8 mouse cellular contexts compared by ENCODE assay signal in genomic region chr7:45798511-45798836, GRCm38 (mm10). TPM values are rescaled to one million over a fixed set of nuclear protein-coding genes. Genes with fewer than 3 reads are reported as not detected.
A peak's percentile ranks its signal among the peaks of the same experiment; 100 is the strongest.
DNase-seq lines count a peak whose midpoint lies in the region; ATAC-seq and TF ChIP-seq lines count a peak whose summit lies in the region.

No protein-coding gene starts in this region.

- H3K4me3 ChIP-seq in heart, embryonic 12.5 days = peak overlapping the region; percentile 53
- H3K4me3 ChIP-seq in hindbrain, embryonic 13.5 days = peak overlapping the region; percentile 34
- peak overlapping the region; percentile 46 for H3K4me3 ChIP-seq in liver, adult 2 months (ENCODE audit: insufficient read depth, low read depth, low read length)
- H3K4me3 ChIP-seq in neural tube, embryonic 14.5 days (ENCODE audit: low read depth, low read length) = peak overlapping the region; percentile 13; the same call in 1 of the 2 replicates

- no peaks in the 10 kb centered on the region for H3K9me3 ChIP-seq in heart, embryonic 12.5 days (replicated peaks)
- H3K9me3 ChIP-seq in hindbrain, embryonic 13.5 days = no peaks in the 10 kb centered on the region
- H3K9me3 ChIP-seq in neural tube, embryonic 14.5 days (ENCODE audit: control insufficient read depth, low read length) = no peaks in the 10 kb centered on the region

- TF ChIP-seq CTCF in liver, adult 2 months (IDR thresholded peaks at IDR 0.05; ENCODE audit: low read depth, low read length) = no peak

- no peak for TF ChIP-seq POLR2A in liver, adult 2 months (IDR thresholded peaks at IDR 0.05; ENCODE audit: extremely low read depth, insufficient read depth, low read length)

- peak overlapping the region; percentile 84 for H3K4me2 ChIP-seq in heart, embryonic 12.5 days
- peak overlapping the region; percentile 54 for H3K4me2 ChIP-seq in hindbrain, embryonic 13.5 days
- peak overlapping the region; percentile 45 for H3K4me2 ChIP-seq in neural tube, embryonic 14.5 days (ENCODE audit: low read depth, low read length)

- intact Hi-C loops in heart, postnatal 25 days (cut with DNase I) = no loop called here
- intact Hi-C loops in left cerebral cortex, postnatal 36 days (cut with DNase I) = no loop called here

- DNase-seq in heart, postnatal 25 days (ENCODE audit: low spot score) = no peak
- peak; percentile 45 for DNase-seq in ZHBTc4 (ENCODE audit: low read depth, low spot score)
- no peak for DNase-seq in liver, adult 2 months (ENCODE audit: extremely low read depth, low read depth, low spot score)
- DNase-seq in left cerebral cortex, postnatal 36 days (ENCODE audit: low spot score in 2 of 2) = no peak
- no peak for DNase-seq in c-Kit-positive CD71-positive TER-119-positive erythroid progenitor cells, embryonic 14.5 days (ENCODE audit: low spot score)

- no peaks in the 10 kb centered on the region for H3K36me3 ChIP-seq in heart, embryonic 12.5 days
- H3K36me3 ChIP-seq in hindbrain, embryonic 13.5 days = peaks cover 90% of the 10 kb centered on the region
- no peaks in the 10 kb centered on the region for H3K36me3 ChIP-seq in liver, adult 2 months (ENCODE audit: control insufficient read depth, insufficient read depth, low read length)
- peaks cover 45% of the 10 kb centered on the region for H3K36me3 ChIP-seq in neural tube, embryonic 14.5 days (ENCODE audit: control insufficient read depth, insufficient read depth, low read length)

- no peak for ATAC-seq in heart, embryonic 12.5 days (ENCODE audit: insufficient number of reproducible peaks, low FRiP score)
- ATAC-seq in hindbrain, embryonic 13.5 days (ENCODE audit: low FRiP score) = no peak
- ATAC-seq in neural tube, embryonic 14.5 days (ENCODE audit: low read depth) = no peak

- peak overlapping the region; percentile 67 for H3K9ac ChIP-seq in heart, embryonic 12.5 days
- H3K9ac ChIP-seq in hindbrain, embryonic 13.5 days = peak overlapping the region; percentile 71
- H3K9ac ChIP-seq in liver, adult 2 months (ENCODE audit: low read depth, low read length) = peak overlapping the region; percentile 4; the same call in 1 of the 2 replicates
- H3K9ac ChIP-seq in neural tube, embryonic 14.5 days (replicated peaks; ENCODE audit: low read depth, low read length) = peak overlapping the region; percentile 50; the same call in 1 of the 2 replicates

- peaks cover 74% of the 10 kb centered on the region for H3K27me3 ChIP-seq in heart, embryonic 12.5 days (replicated peaks)
- peaks cover 54% of the 10 kb centered on the region for H3K27me3 ChIP-seq in hindbrain, embryonic 13.5 days
- H3K27me3 ChIP-seq in liver, adult 2 months (ENCODE audit: control insufficient read depth, insufficient read depth, low read length) = peaks cover 10% of the 10 kb centered on the region; the same call in 1 of the 2 replicates
- H3K27me3 ChIP-seq in neural tube, embryonic 14.5 days (ENCODE audit: control insufficient read depth, insufficient read depth, low read length) = no peaks in the 10 kb centered on the region

- 1% methylated on average over 19 of the region's 19 CpGs for WGBS in heart, embryonic 12.5 days
- WGBS in hindbrain, embryonic 13.5 days = 5% methylated on average over 19 of the region's 19 CpGs
- WGBS in liver, adult 2 months = 3% methylated on average over 19 of the region's 19 CpGs
- WGBS in neural tube, embryonic 14.5 days = 8% methylated on average over 18 of the region's 19 CpGs

- no peaks in the 10 kb centered on the region for H3K79me2 ChIP-seq in liver, adult 2 months (ENCODE audit: control insufficient read depth, insufficient read depth, low read length)

- H3K27ac ChIP-seq in heart, embryonic 12.5 days (ENCODE audit: poor library complexity, severe bottlenecking) = no peak overlapping the region
- no peak overlapping the region for H3K27ac ChIP-seq in hindbrain, embryonic 13.5 days
- H3K27ac ChIP-seq in liver, adult 2 months (replicated peaks; ENCODE audit: insufficient read depth, low read depth, low read length) = no peak overlapping the region
- H3K27ac ChIP-seq in neural tube, embryonic 14.5 days (ENCODE audit: low read depth, low read length) = no peak overlapping the region

- H3K4me1 ChIP-seq in heart, embryonic 12.5 days (replicated peaks) = peaks cover 26% of the 10 kb centered on the region
- peaks cover 29% of the 10 kb centered on the region for H3K4me1 ChIP-seq in hindbrain, embryonic 13.5 days (replicated peaks)
- peaks cover 3% of the 10 kb centered on the region; the same call in 1 of the 2 replicates for H3K4me1 ChIP-seq in liver, adult 2 months (ENCODE audit: control insufficient read depth, insufficient read depth, low read length)
- H3K4me1 ChIP-seq in neural tube, embryonic 14.5 days (ENCODE audit: control insufficient read depth, insufficient read depth, low read length) = peaks cover 17% of the 10 kb centered on the region

RNA-seq across cellular contexts. Expression of gene Sult2b1, which starts 14.0 kb away (rescaled TPM):
- polyA plus RNA-seq in heart, embryonic 12.5 days (2016; fragmentation: Nextera tagmentation; extraction: Ambion mirVana) = 0.23 and 0.40 TPM in 2 replicates
- not detected for total RNA-seq in heart, postnatal 25 days (2021)
- 5.2 and 5.3 TPM in 2 replicates for polyA plus RNA-seq in hindbrain, embryonic 13.5 days (2015; fragmentation: Nextera tagmentation; extraction: Ambion mirVana)
- total RNA-seq in liver, adult 2 months (2014; rRNA removed) = not detected in 2 replicates
- 0.10 TPM in 1 of 2 replicates, not detected in the other for polyA plus RNA-seq in liver, adult 2 months (2012; rRNA removed)
- 6.8 and 9.7 TPM in 2 replicates for polyA plus RNA-seq in neural tube, embryonic 14.5 days (2014; fragmentation: Nextera tagmentation; extraction: Ambion mirVana)
- 10 to 100 TPM; 11.4 to 13.8 TPM for total RNA-seq in left cerebral cortex, postnatal 36 days (2021)

RNA-seq across cellular contexts. Expression of gene Lmtk3, which starts 14.9 kb away (rescaled TPM):
- 0.53 and 0.86 TPM in 2 replicates for polyA plus RNA-seq in heart, embryonic 12.5 days (2016; fragmentation: Nextera tagmentation; extraction: Ambion mirVana)
- under 1 TPM in 1 of 2 experiments, not detected in 1; 0.14 TPM for total RNA-seq in heart, postnatal 25 days (2021)
- polyA plus RNA-seq in hindbrain, embryonic 13.5 days (2015; fragmentation: Nextera tagmentation; extraction: Ambion mirVana) = 21.1 and 22.8 TPM in 2 replicates
- not detected in 2 replicates for total RNA-seq in liver, adult 2 months (2014; rRNA removed)
- polyA plus RNA-seq in liver, adult 2 months (2012; rRNA removed) = 0.02 TPM in 1 of 2 replicates, not detected in the other
- 21.2 and 32.3 TPM in 2 replicates for polyA plus RNA-seq in neural tube, embryonic 14.5 days (2014; fragmentation: Nextera tagmentation; extraction: Ambion mirVana)
- 100 to 1,000 TPM; 225 to 267 TPM for total RNA-seq in left cerebral cortex, postnatal 36 days (2021)

RNA-seq across cellular contexts. Expression of gene Cyth2, which starts 15.9 kb away (rescaled TPM):
- 108 and 115 TPM in 2 replicates for polyA plus RNA-seq in heart, embryonic 12.5 days (2016; fragmentation: Nextera tagmentation; extraction: Ambion mirVana)
- 10 to 100 TPM; 63.2 to 65.5 TPM for total RNA-seq in heart, postnatal 25 days (2021)
- polyA plus RNA-seq in hindbrain, embryonic 13.5 days (2015; fragmentation: Nextera tagmentation; extraction: Ambion mirVana) = 327 and 333 TPM in 2 replicates
- 18.1 and 20.9 TPM in 2 replicates for total RNA-seq in liver, adult 2 months (2014; rRNA removed)
- 14.2 and 14.8 TPM in 2 replicates for polyA plus RNA-seq in liver, adult 2 months (2012; rRNA removed)
- polyA plus RNA-seq in neural tube, embryonic 14.5 days (2014; fragmentation: Nextera tagmentation; extraction: Ambion mirVana) = 223 and 266 TPM in 2 replicates
- total RNA-seq in left cerebral cortex, postnatal 36 days (2021) = 100 to 1,000 TPM; 199 to 210 TPM

RNA-seq across cellular contexts. Expression of gene Kcnj14, which starts 26.1 kb away (rescaled TPM):
- 0.63 and 0.70 TPM in 2 replicates for polyA plus RNA-seq in heart, embryonic 12.5 days (2016; fragmentation: Nextera tagmentation; extraction: Ambion mirVana)
- total RNA-seq in heart, postnatal 25 days (2021) = under 1 TPM; 0.55 to 0.70 TPM
- 0.50 and 0.81 TPM in 2 replicates for polyA plus RNA-seq in hindbrain, embryonic 13.5 days (2015; fragmentation: Nextera tagmentation; extraction: Ambion mirVana)
- total RNA-seq in liver, adult 2 months (2014; rRNA removed) = 0.07 TPM in 1 of 2 replicates, not detected in the other
- 0.11 TPM in 1 of 2 replicates, not detected in the other for polyA plus RNA-seq in liver, adult 2 months (2012; rRNA removed)
- polyA plus RNA-seq in neural tube, embryonic 14.5 days (2014; fragmentation: Nextera tagmentation; extraction: Ambion mirVana) = 1.1 and 1.3 TPM in 2 replicates
- total RNA-seq in left cerebral cortex, postnatal 36 days (2021) = 1 to 10 TPM; 2.3 to 3.0 TPM

RNA-seq across cellular contexts. Expression of gene Grwd1, which starts 32.3 kb away (rescaled TPM):
- 43.9 and 46.6 TPM in 2 replicates for polyA plus RNA-seq in heart, embryonic 12.5 days (2016; fragmentation: Nextera tagmentation; extraction: Ambion mirVana)
- 10 to 100 TPM in 1 of 2 experiments, 1 to 10 TPM in 1; 10.0 to 11.2 TPM for total RNA-seq in heart, postnatal 25 days (2021)
- polyA plus RNA-seq in hindbrain, embryonic 13.5 days (2015; fragmentation: Nextera tagmentation; extraction: Ambion mirVana) = 37.5 and 40.3 TPM in 2 replicates
- total RNA-seq in liver, adult 2 months (2014; rRNA removed) = 5.3 and 6.8 TPM in 2 replicates
- polyA plus RNA-seq in liver, adult 2 months (2012; rRNA removed) = 7.5 and 11.0 TPM in 2 replicates
- polyA plus RNA-seq in neural tube, embryonic 14.5 days (2014; fragmentation: Nextera tagmentation; extraction: Ambion mirVana) = 39.0 and 40.5 TPM in 2 replicates
- 10 to 100 TPM; 19.5 to 21.0 TPM for total RNA-seq in left cerebral cortex, postnatal 36 days (2021)

Comparison
In these comparisons a context has a peak if more than half of its experiments do, and no peak if none do; other contexts are left out.
1. H3K9ac ChIP-seq: peak in every context shown above with its lines; median percentile 71 in hindbrain, embryonic 13.5 days; 67 in heart, embryonic 12.5 days; 50 in neural tube, embryonic 14.5 days; 4 in liver, adult 2 months.
2. RNA of gene Lmtk3, which starts 14.9 kb away (polyA plus RNA-seq): 21.2 to 32.3 TPM in neural tube, embryonic 14.5 days and 21.1 to 22.8 TPM in hindbrain, embryonic 13.5 days; 0.53 to 0.86 TPM in heart, embryonic 12.5 days and 0.02 TPM in liver, adult 2 months; every median in the first group is over 10 times any median in the second.
3. Peak in every context shown above with its lines, with median percentiles within 50 percentile points of each other: H3K4me2 ChIP-seq and H3K4me3 ChIP-seq.